Mouse (Mus musculus) liver, embryonic 14.5 days (tissue): Measurements from ENCODE around the gene Ptgir. TPM values are rescaled to one million over a fixed set of nuclear protein-coding genes. Genes with fewer than 3 reads are reported as not detected.
A peak's percentile ranks its signal among the peaks of the same experiment; 100 is the strongest.

Source experiments
- ATAC-seq: fragments of 200-750 bp; cut with Nextera tagmentation; 2 replicates; pipeline ENCODE4 v1.8.0; 2017; ENCODE audit warnings: moderate number of reproducible peaks, mild to moderate bottlenecking, moderate library complexity; ENCODE audit not compliant: insufficient read depth
- DNase-seq, 3 experiments: peaks; one replicate each; pipeline ENCODE4 v3.0.0-alpha.2; 2012 to 2013; ENCODE audit warnings: low read depth in 3 of 3, low spot score in 3 of 3
- H3K27ac ChIP-seq: fragments of 300-500 bp; sonication (generic); 2 replicates; pipeline ENCODE4 v1.5.1; 2014; ENCODE audit warnings: moderate library complexity, mild to moderate bottlenecking, control low read depth, inconsistent platforms
- H3K27me3 ChIP-seq: fragments of 300-500 bp; sonication (generic); 2 replicates; pipeline ENCODE4 v1.6.1; 2014; ENCODE audit warnings: mild to moderate bottlenecking, low read length, moderate library complexity; ENCODE audit not compliant: control insufficient read depth, insufficient read depth
- H3K36me3 ChIP-seq: fragments of 300-500 bp; sonication (generic); replicated peaks from 2 replicates; pipeline ENCODE4 v1.6.1; 2014; ENCODE audit warnings: low read depth; ENCODE audit not compliant: control insufficient read depth, insufficient read depth
- H3K4me1 ChIP-seq, 2 experiments: fragments of 200-500 bp in 1 of 2; fragments of 300-500 bp in 1 of 2; sonication (generic) in 1 of 2; replicated peaks; 2 replicates each; pipeline ENCODE4 v1.6.1; 2012 to 2014; ENCODE audit warnings: antibody characterized with exemption in 1 of 2, inconsistent platforms in 1 of 2, low read length in 1 of 2; ENCODE audit not compliant: control insufficient read depth in 2 of 2, insufficient read depth in 2 of 2
- H3K4me2 ChIP-seq: fragments of 300-500 bp; sonication (generic); 2 replicates; pipeline ENCODE4 v1.6.1; 2014; ENCODE audit warnings: low read depth, mild to moderate bottlenecking, control low read depth, moderate library complexity
- H3K4me3 ChIP-seq, 2 experiments: fragments of 200-500 bp in 1 of 2; fragments of 300-500 bp in 1 of 2; sonication (generic) in 1 of 2; 2 replicates each; pipeline ENCODE4 v1.5.1; 2012 to 2014; ENCODE audit warnings: low read depth in 2 of 2, low read length in 2 of 2, mild to moderate bottlenecking in 2 of 2, control low read depth in 1 of 2, inconsistent platforms in 1 of 2, moderate library complexity in 1 of 2; ENCODE audit not compliant: insufficient read depth in 1 of 2
- H3K9ac ChIP-seq: fragments of 300-500 bp; sonication (generic); replicated peaks from 2 replicates; pipeline ENCODE4 v1.6.1; 2014; ENCODE audit warnings: mild to moderate bottlenecking, control low read depth, moderate library complexity
- H3K9me3 ChIP-seq: fragments of 300-500 bp; sonication (generic); 2 replicates; pipeline ENCODE4 v1.6.1; 2016; ENCODE audit warnings: low read length, mixed read lengths; ENCODE audit not compliant: control insufficient read depth
- CTCF ChIP-seq: IDR thresholded peaks from 2 replicates; pipeline ENCODE4 v1.5.1; 2016; ENCODE audit warnings: antibody characterized with exemption, low read depth, control low read depth
- EP300 ChIP-seq: IDR thresholded peaks from 2 replicates; pipeline ENCODE4 v1.6.1; 2016; ENCODE audit warnings: antibody characterized with exemption, low read depth
- WGBS: fragments of 180-500 bp; shearing (Covaris S2); extraction: QIAGEN DNeasy Blood & Tissue Kit; methylation state at CpG from one replicate; pipeline ENCODE4 v1.1.7; 2014; ENCODE audit not compliant: insufficient replicate concordance; 5-methylcytosine and 5-hydroxymethylcytosine counted together
- polyA plus RNA-seq, 2 experiments: library from polyadenylated mRNA; depleted of rRNA in 1 of 2; stranded (reverse) in 1 of 2; unstranded in 1 of 2; fragments of >200 nt; fragmentation: Nextera tagmentation in 1 of 2; extraction: Ambion mirVana in 1 of 2; gene quantifications; 2 replicates each; pipeline versions ENCODE4 v1.2.1 to v1.2.3; 2012 to 2014

The Ptgir gene
- polyA plus RNA-seq, 2 experiments: 0.87 to 0.88 TPM

- H3K36me3 ChIP-seq: no peaks in the 10 kb centered on the region
- WGBS: 21% methylated on average over 22 of the region's 22 CpGs
- H3K4me3 ChIP-seq: no peak overlapping the region
- H3K4me2 ChIP-seq: no peak overlapping the region
- H3K9me3 ChIP-seq: no peaks in the 10 kb centered on the region
- DNase-seq (no peak), ATAC-seq (no peak)
- H3K4me1 ChIP-seq: 0 out of 4 replicates have a peak, but pooled peaks cover 0 to 2% of the 10 kb centered on the region in 2 experiments
- no peak for TF ChIP-seq CTCF
- no peak for TF ChIP-seq EP300
- H3K27me3 ChIP-seq: peaks cover 65% of the 10 kb centered on the region
- H3K9ac ChIP-seq: no peak overlapping the region
- no peak overlapping the region for H3K27ac ChIP-seq
Observed at GRCm38 (mm10) chr7:16947349-16947895, 41.1 kb downstream of the Ptgir start.

GRCm38 (mm10) chr7:16947959-16948361 lies 41.7 kb downstream of the Ptgir start:
- TF ChIP-seq CTCF: no peak
- no peak for TF ChIP-seq EP300
- no peak overlapping the region for H3K4me2 ChIP-seq
- no peak overlapping the region for H3K9ac ChIP-seq
- peaks cover 65% of the 10 kb centered on the region for H3K27me3 ChIP-seq
- H3K4me3 ChIP-seq: no peak overlapping the region
- ATAC-seq (no peak), DNase-seq (no peak)
- H3K9me3 ChIP-seq: no peaks in the 10 kb centered on the region
- no peaks in the 10 kb centered on the region for H3K36me3 ChIP-seq
- H3K27ac ChIP-seq: no peak overlapping the region
- H3K4me1 ChIP-seq: 0 out of 4 replicates have a peak, but pooled peaks cover 0 to 2% of the 10 kb centered on the region in 2 experiments
- 9% methylated on average over 4 of the region's 4 CpGs for WGBS

GRCm38 (mm10) chr7:16948923-16949458 lies 42.7 kb downstream of the Ptgir start:
- peaks cover 59% of the 10 kb centered on the region for H3K27me3 ChIP-seq

GRCm38 (mm10) chr7:16949908-16950841 lies 43.9 kb downstream of the Ptgir start:
- H3K4me2 ChIP-seq: peak overlapping the region; percentile 57
- no peaks in the 10 kb centered on the region for H3K9me3 ChIP-seq
- peaks cover 47% of the 10 kb centered on the region for H3K27me3 ChIP-seq
- DNase-seq (no peak), ATAC-seq (peak; percentile 44; the same call in 1 of the 2 replicates)
- peak overlapping the region; percentile 15 to 29; a peak in 1 of 4 replicates for H3K4me3 ChIP-seq
- no peak overlapping the region for H3K9ac ChIP-seq
- H3K27ac ChIP-seq: no peak overlapping the region
- H3K4me1 ChIP-seq: 0 out of 4 replicates have a peak, but pooled peaks cover 0 to 2% of the 10 kb centered on the region in 2 experiments
- WGBS: 9% methylated on average over 29 of the region's 29 CpGs
- H3K36me3 ChIP-seq: no peaks in the 10 kb centered on the region
- TF ChIP-seq EP300: no peak
- peak; percentile 93 for TF ChIP-seq CTCF

More at GRCm38 (mm10) chr7:16948923-16949458, 42.7 kb downstream of the Ptgir start:
- Histone ChIP-seq H3K9me3 (no peaks in the 10 kb centered on the region), H3K36me3 (no peaks in the 10 kb centered on the region), H3K27ac (no peak overlapping the region), H3K9ac (no peak overlapping the region), H3K4me3 (no peak overlapping the region), H3K4me2 (no peak overlapping the region), H3K4me1 (0 out of 4 replicates have a peak, but pooled peaks cover 0 to 2% of the 10 kb centered on the region in 2 experiments)
- 40% methylated on average over 8 of the region's 8 CpGs for WGBS
- no peak for DNase-seq
- TF ChIP-seq CTCF: no peak
- no peak for TF ChIP-seq EP300
- ATAC-seq: no peak
